Mouse (Mus musculus) cerebellum, adult 11 months (tissue): ENCODE data around the gene Stra6.

Experiments used
- DNase-seq: peaks from one replicate; pipeline ENCODE4 v3.0.0; 2022

The Stra6 gene

GRCm38 (mm10) chr9:58051937-58052336, 11.7 kb upstream of the Stra6 start:
- DNase-seq: no peak

GRCm38 (mm10) chr9:58053102-58053501, 10.5 kb upstream of the Stra6 start:
- peak; percentile 53 for DNase-seq

GRCm38 (mm10) chr9:58053544-58053943, 10.0 kb upstream of the Stra6 start:
- DNase-seq: no peak

- DNase-seq: no peak
These were observed 9.6 kb upstream of the Stra6 start for GRCm38 (mm10) chr9:58054032-58054431.

GRCm38 (mm10) chr9:58055666-58056065, 7.9 kb upstream of the Stra6 start:
- DNase-seq: no peak

- DNase-seq: no peak
These were observed 3.7 kb upstream of the Stra6 start for GRCm38 (mm10) chr9:58059920-58060319.

- DNase-seq: no peak
These were observed 2.6 kb upstream of the Stra6 start for GRCm38 (mm10) chr9:58060677-58061667.

GRCm38 (mm10) chr9:58065532-58065931, 1.9 kb downstream of the Stra6 start:
- no peak for DNase-seq

GRCm38 (mm10) chr9:58065977-58066730, 2.6 kb downstream of the Stra6 start:
- DNase-seq: no peak

- DNase-seq: no peak
These were observed 3.1 kb downstream of the Stra6 start for GRCm38 (mm10) chr9:58066731-58067095.

- peak; percentile 74 for DNase-seq
These were observed 4.0 kb downstream of the Stra6 start for GRCm38 (mm10) chr9:58067546-58067945.

GRCm38 (mm10) chr9:58074561-58074960, 11.0 kb downstream of the Stra6 start:
- no peak for DNase-seq

- no peak for DNase-seq
These were observed 21.0 kb downstream of the Stra6 start for GRCm38 (mm10) chr9:58084586-58084985.

- no peak for DNase-seq
These were observed 21.5 kb downstream of the Stra6 start for GRCm38 (mm10) chr9:58085074-58085473.

- no peak for DNase-seq
These were observed 22.6 kb downstream of the Stra6 start for GRCm38 (mm10) chr9:58086203-58086602.

GRCm38 (mm10) chr9:58086861-58087260, 23.3 kb downstream of the Stra6 start:
- no peak for DNase-seq

GRCm38 (mm10) chr9:58087277-58087998, 23.9 kb downstream of the Stra6 start:
- no peak for DNase-seq

- DNase-seq: no peak
These were observed 28.2 kb downstream of the Stra6 start for GRCm38 (mm10) chr9:58091623-58092425.

GRCm38 (mm10) chr9:58092581-58093269, 29.1 kb downstream of the Stra6 start:
- peak; percentile 94 for DNase-seq

GRCm38 (mm10) chr9:58093776-58094175, 30.2 kb downstream of the Stra6 start:
- DNase-seq: no peak

GRCm38 (mm10) chr9:58095977-58096376, 32.4 kb downstream of the Stra6 start:
- DNase-seq: no peak
